Mouse (Mus musculus): ENCODE measurements around the gene Ifngr2.
A peak's percentile ranks its signal among the peaks of the same experiment; 100 is the strongest.

Gene Ifngr2

GRCm38 (mm10) chr16:91565292-91565951 is 18.6 kb downstream of the Ifngr2 start:
- no peak for DNase-seq (ENCODE audit: low spot score)

- no peak for DNase-seq (ENCODE audit: low spot score)
Observed at GRCm38 (mm10) chr16:91566002-91566401, 19.1 kb downstream of the Ifngr2 start.

- no peak for DNase-seq (ENCODE audit: low spot score)
Observed at GRCm38 (mm10) chr16:91568960-91569359, 22.1 kb downstream of the Ifngr2 start.

DNA sequence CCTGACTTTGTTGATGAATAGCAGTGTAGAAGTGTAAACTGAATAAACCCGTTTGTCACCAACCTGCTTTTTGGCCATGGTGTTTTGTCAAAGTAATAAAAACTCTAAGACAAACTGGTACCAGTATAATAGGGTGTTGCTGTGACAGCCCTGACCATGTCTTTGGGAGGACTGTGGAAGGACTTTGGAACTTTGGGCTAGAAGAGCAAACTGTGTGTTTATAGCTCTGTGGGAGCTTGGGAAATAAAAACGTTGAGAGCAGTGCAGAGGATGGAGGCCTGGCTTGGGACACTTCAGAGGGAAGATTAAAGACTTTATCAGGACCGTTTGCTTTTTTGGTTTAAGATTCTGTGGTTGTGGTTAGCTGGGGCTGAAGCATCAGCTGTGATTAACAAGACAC is 24.2 kb downstream of the Ifngr2 start:
- DNase-seq (ENCODE audit: low spot score): no peak

DNA sequence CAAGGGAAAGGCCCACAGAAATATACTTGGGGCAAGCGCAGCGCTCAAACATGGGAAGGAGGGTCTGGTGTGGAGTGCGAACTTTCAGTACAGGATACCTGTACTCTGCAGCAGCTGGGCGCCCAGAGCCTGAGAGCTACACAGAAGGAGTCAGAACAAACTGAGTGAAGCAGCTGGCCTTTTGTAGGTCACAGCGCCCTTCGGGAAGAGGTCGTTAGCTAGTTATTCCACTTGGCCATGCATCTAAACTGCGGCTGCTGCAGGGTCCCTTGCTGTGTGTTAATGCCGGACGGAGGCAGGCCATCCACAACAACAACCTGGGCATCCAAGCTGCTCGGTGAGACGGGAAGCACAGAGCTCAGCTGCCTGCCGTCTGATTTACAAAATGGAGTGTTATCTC is 28.3 kb downstream of the Ifngr2 start:
- no peak for DNase-seq (ENCODE audit: low spot score)

DNA sequence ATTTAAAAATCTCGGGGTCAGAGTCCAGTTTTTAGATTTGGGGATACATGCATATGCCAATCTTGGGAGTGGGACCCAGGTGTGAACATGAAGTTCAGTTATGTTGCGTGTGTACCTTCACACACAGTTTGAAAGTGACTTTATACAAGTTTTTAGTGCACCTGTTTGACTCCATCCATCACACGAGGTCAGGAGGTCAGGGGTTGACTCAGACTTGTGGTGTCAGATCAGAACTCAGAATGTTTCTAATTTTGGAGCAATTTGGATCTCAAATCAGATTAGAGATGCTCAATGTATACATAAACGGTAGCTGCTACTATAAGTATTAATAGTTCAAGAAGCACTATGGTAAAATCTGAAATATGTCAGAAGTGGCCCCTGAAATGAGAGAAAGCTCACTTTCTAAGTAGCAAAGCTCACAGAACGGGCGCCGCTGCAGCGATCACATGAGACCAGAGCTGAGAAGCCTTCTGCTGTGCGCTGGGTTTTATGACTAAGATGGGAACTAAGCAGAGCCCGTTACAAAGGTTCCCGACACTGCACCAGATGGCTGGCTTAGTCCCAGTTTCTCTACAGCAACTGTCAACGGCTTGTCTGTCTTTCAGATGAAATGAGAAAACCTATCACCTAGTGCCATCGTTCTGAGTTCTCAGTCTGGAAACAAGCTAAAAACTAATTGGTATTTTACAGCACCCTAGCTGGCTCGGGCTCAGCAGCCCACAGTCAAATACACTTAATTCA is 32.3 kb downstream of the Ifngr2 start:
- peak; percentile 44 for DNase-seq (ENCODE audit: low spot score)

GRCm38 (mm10) chr16:91582307-91582706 is 35.4 kb downstream of the Ifngr2 start:
- no peak for DNase-seq (ENCODE audit: low spot score)

DNA sequence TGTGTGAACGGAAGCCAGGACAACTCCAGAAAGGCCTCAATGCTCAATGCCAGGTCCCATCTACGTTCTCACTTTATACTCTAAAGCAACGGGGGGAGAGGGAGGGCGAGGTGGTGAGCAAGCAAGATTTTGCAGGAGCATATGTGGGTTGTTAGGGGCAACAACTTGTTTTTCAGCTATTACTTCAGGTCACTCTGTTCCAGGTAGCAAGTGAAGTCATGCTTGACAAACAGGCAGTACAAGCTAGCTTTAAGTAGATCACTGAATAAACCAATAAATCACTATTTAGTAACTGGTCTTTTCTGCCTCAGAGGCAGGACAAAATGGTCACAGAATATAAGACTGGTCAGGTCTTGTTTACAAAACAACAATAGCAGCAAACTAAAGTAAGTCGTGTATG is 38.7 kb downstream of the Ifngr2 start:
- DNase-seq (ENCODE audit: low spot score): no peak

- DNase-seq (ENCODE audit: low spot score): no peak
Observed at GRCm38 (mm10) chr16:91586244-91586643, 39.4 kb downstream of the Ifngr2 start.

GRCm38 (mm10) chr16:91587730-91588453 is 41.0 kb downstream of the Ifngr2 start:
- no peak for DNase-seq (ENCODE audit: low spot score)

- no peak for DNase-seq (ENCODE audit: low spot score)
Observed at GRCm38 (mm10) chr16:91588703-91589102, 41.8 kb downstream of the Ifngr2 start.

DNA sequence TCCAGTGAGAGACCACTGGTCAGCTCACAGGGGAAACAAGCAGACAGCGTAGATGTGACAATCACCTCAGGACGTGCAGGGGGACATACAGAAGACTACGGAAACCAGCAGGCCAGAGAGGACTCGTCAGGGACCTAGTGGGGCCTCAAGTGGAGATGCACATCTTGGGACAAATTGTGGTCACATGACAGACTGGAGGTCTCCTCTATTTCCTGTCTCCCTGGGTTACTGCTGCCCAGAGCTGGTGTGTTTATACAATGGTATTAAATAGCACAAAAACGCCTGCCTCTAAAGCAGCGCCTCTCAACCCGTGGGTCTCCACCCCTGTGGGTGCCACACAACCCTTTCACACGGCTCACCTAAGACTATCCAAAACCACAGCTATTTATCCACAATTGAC is 45.3 kb downstream of the Ifngr2 start:
- DNase-seq (ENCODE audit: low spot score): no peak

GRCm38 (mm10) chr16:91593262-91593661 is 46.4 kb downstream of the Ifngr2 start:
- no peak for DNase-seq (ENCODE audit: low spot score)

- peak; percentile 28 for DNase-seq (ENCODE audit: low spot score)
Observed at GRCm38 (mm10) chr16:91595076-91595475, 48.2 kb downstream of the Ifngr2 start.

DNA sequence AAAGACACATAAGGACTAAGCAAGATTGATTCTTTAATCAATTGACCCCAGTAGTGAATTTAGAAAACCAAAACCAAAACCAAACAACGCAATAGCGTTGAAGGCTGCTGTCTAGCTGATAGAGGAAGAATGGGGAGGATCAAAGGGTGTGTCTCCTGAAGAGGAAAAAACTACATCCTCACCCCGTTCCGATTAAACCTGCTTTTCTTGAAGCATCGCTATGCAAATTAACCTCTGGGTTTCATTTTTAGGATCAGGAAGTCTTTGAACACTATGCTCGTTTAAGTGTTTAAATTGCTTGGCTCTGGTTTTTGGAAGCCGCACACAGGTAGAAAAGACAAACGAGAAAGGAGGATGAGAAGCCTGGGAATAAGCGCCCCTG is 49.5 kb downstream of the Ifngr2 start:
- DNase-seq (ENCODE audit: low spot score): no peak

- peak; percentile 39 for DNase-seq (ENCODE audit: low spot score)
Observed at GRCm38 (mm10) chr16:91596779-91597671, 50.2 kb downstream of the Ifngr2 start.

GRCm38 (mm10) chr16:91597672-91598010 is 50.8 kb downstream of the Ifngr2 start, which contains the start of gene Tmem50b:
Gene Tmem50b, minus strand, starts transcription at chr16:91597800.
- peak; percentile 100 for DNase-seq (ENCODE audit: low spot score)

GRCm38 (mm10) chr16:91599242-91599641 is 52.4 kb downstream of the Ifngr2 start:
- DNase-seq (ENCODE audit: low spot score): no peak

- no peak for DNase-seq (ENCODE audit: low spot score)
Observed at GRCm38 (mm10) chr16:91601081-91601480, 54.2 kb downstream of the Ifngr2 start.

GRCm38 (mm10) chr16:91601693-91602092 is 54.8 kb downstream of the Ifngr2 start:
- no peak for DNase-seq (ENCODE audit: low spot score)

DNA sequence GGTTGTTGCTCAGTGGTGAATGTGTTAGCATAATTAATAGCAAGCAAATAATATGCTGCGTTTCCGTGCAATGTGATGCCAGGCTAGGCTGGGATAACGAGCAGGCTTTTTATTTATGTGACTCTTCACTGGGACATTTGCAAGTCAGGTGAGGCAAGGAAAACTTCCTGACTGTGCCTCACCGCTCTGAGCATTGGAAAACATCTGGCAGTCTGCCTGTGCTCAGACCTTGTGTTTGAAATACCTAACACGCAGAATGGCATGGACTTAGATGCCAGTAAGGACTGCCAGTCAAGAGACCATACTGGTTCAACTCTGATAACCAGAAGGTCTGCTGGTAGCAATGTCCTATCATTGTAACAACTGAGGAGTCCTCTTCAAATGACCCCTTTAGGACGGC is 58.3 kb downstream of the Ifngr2 start:
- no peak for DNase-seq (ENCODE audit: low spot score)

- DNase-seq (ENCODE audit: low spot score): no peak
Observed at GRCm38 (mm10) chr16:91606958-91607357, 60.1 kb downstream of the Ifngr2 start.

Data from layer of hippocampus, adult 11-12 months (tissue).